8 mouse cellular contexts compared by ENCODE assay signal in the genomic region with DNA sequence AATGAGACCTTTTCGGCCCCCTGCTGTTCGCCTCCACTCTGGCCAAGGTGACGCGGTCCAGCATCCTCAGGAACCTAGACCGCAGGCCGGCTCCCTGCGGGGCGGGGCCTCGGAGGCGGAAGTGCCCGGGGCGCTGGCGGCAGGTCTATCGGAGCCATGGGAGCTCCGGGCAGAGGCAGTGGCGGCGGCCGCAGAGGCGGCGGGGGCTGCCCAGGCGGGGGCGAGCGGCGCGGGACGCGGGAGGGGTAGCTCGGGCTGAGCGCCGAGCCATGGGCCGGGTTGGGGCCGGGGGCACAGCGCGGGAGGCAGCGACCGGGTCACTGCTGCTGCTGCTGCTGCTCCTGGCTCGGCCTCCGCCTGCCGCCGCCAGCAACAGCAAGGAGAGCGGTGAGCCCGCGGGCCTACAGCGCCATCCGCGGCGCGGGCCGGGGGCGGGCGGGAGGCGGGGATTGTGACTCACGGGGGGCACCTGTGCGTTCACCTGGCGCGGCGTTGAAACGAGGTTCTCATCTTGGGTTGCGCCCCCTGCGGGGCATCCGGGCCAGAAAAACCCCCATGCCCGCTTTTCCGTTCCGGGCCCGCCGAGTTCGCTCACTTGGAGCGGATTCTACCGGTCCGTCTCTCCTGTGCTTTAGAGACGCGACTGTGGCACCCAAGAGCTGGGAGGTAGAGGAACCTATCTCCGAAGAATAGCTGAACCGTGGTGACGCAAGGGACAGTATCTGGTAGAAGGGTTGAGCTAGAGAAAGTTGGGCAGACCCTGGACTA. TPM values are rescaled to one million over a fixed set of nuclear protein-coding genes. Genes with fewer than 3 reads are reported as not detected.
A peak's percentile ranks its signal among the peaks of the same experiment; 100 is the strongest.
DNase-seq lines count a peak whose midpoint lies in the region; ATAC-seq and TF ChIP-seq lines count a peak whose summit lies in the region.

A gene (plus strand): TSS at position 119 of the 768 bp plus-strand sequence.

- no peak for TF ChIP-seq CTCF in testis, adult 2 months (IDR thresholded peaks at IDR 0.05; ENCODE audit: control insufficient read depth, insufficient read depth, insufficient replicate concordance, low read depth, low read length)

- peak within 1 kb of the TSS; percentile 60 for H3K4me3 ChIP-seq in embryonic facial prominence, embryonic 14.5 days (ENCODE audit: low read depth, low read length)
- peak within 1 kb of the TSS; percentile 64 for H3K4me3 ChIP-seq in heart, embryonic 15.5 days
- H3K4me3 ChIP-seq in liver, embryonic 16.5 days (ENCODE audit: low read depth, low read length) = peak within 1 kb of the TSS; percentile 72
- peak within 1 kb of the TSS; percentile 55 for H3K4me3 ChIP-seq in neural tube, embryonic 11.5 days (ENCODE audit: low read depth, low read length)
- H3K4me3 ChIP-seq in testis, adult 2 months (ENCODE audit: control insufficient read depth, low read depth, low read length) = peak within 1 kb of the TSS; percentile 86

- peak; percentile 87 to 90 for DNase-seq in B cell, adult 2 months
- DNase-seq in adrenal gland, postnatal 14 days = peak; percentile 86
- DNase-seq in embryonic facial prominence, embryonic 14.5 days (ENCODE audit: low spot score) = peak; percentile 53
- DNase-seq in kidney, postnatal 14 days = peak; percentile 88
- peak; percentile 62 for DNase-seq in neural tube, embryonic 11.5 days (ENCODE audit: low spot score)

- peak; percentile 81 for ATAC-seq in embryonic facial prominence, embryonic 14.5 days (ENCODE audit: low read depth)
- ATAC-seq in heart, embryonic 15.5 days (replicated peaks; ENCODE audit: insufficient number of reproducible peaks, insufficient read depth, low FRiP score, low read depth) = peak; percentile 54; the same call in 1 of the 2 replicates
- ATAC-seq in liver, embryonic 16.5 days (ENCODE audit: low read depth) = peak; percentile 70
- 0 out of 2 replicates have a peak, but pooled peaks have one; percentile 35 for ATAC-seq in neural tube, embryonic 11.5 days (ENCODE audit: insufficient read depth, low FRiP score, low TSS enrichment)

- H3K36me3 ChIP-seq in embryonic facial prominence, embryonic 14.5 days (ENCODE audit: control insufficient read depth, insufficient read depth, low read length) = no peaks in the 10 kb centered on the region
- H3K36me3 ChIP-seq in heart, embryonic 15.5 days = no peaks in the 10 kb centered on the region
- no peaks in the 10 kb centered on the region for H3K36me3 ChIP-seq in liver, embryonic 16.5 days (ENCODE audit: control insufficient read depth, insufficient read depth)
- no peaks in the 10 kb centered on the region for H3K36me3 ChIP-seq in neural tube, embryonic 11.5 days (ENCODE audit: control insufficient read depth, insufficient read depth, low read length)
- no peaks in the 10 kb centered on the region for H3K36me3 ChIP-seq in testis, adult 2 months (ENCODE audit: control insufficient read depth, insufficient read depth, low read length)

- peaks cover 4% of the 10 kb centered on the region; the same call in 1 of the 2 replicates for H3K4me1 ChIP-seq in embryonic facial prominence, embryonic 14.5 days (ENCODE audit: control insufficient read depth, insufficient read depth, low read length)
- peaks cover 14% of the 10 kb centered on the region for H3K4me1 ChIP-seq in heart, embryonic 15.5 days (replicated peaks)
- H3K4me1 ChIP-seq in liver, embryonic 16.5 days (ENCODE audit: control insufficient read depth, low read depth, low read length) = peaks cover 10% of the 10 kb centered on the region
- no peaks in the 10 kb centered on the region for H3K4me1 ChIP-seq in neural tube, embryonic 11.5 days (ENCODE audit: control insufficient read depth, insufficient read depth, low read length)
- peaks cover 4% of the 10 kb centered on the region for H3K4me1 ChIP-seq in testis, adult 2 months (ENCODE audit: control insufficient read depth, insufficient read depth, low read length)

- H3K27me3 ChIP-seq in embryonic facial prominence, embryonic 14.5 days (replicated peaks; ENCODE audit: control insufficient read depth, insufficient read depth, low read length) = peaks cover 68% of the 10 kb centered on the region
- peaks cover 84% of the 10 kb centered on the region for H3K27me3 ChIP-seq in heart, embryonic 15.5 days
- H3K27me3 ChIP-seq in liver, embryonic 16.5 days (ENCODE audit: control insufficient read depth, insufficient read depth, low read depth, low read length) = peaks cover 56% of the 10 kb centered on the region
- peaks cover 38% of the 10 kb centered on the region for H3K27me3 ChIP-seq in neural tube, embryonic 11.5 days (ENCODE audit: control insufficient read depth, insufficient read depth, low read length)
- H3K27me3 ChIP-seq in testis, adult 2 months (ENCODE audit: control insufficient read depth, insufficient read depth, low read length) = no peaks in the 10 kb centered on the region

- peak within 1 kb of the TSS; percentile 97 for H3K4me2 ChIP-seq in embryonic facial prominence, embryonic 14.5 days (ENCODE audit: low read depth, low read length)
- peak within 1 kb of the TSS; percentile 96 for H3K4me2 ChIP-seq in heart, embryonic 15.5 days
- peak within 1 kb of the TSS; percentile 89 for H3K4me2 ChIP-seq in liver, embryonic 16.5 days (ENCODE audit: low read depth, low read length)
- H3K4me2 ChIP-seq in neural tube, embryonic 11.5 days (ENCODE audit: low read depth) = peak within 1 kb of the TSS; percentile 89

- no peak; the same call in none of the 2 replicates for TF ChIP-seq POLR2A in testis, adult 2 months (IDR thresholded peaks at IDR 0.05; ENCODE audit: control insufficient read depth, low read depth, low read length)

- no peaks in the 10 kb centered on the region for H3K9me3 ChIP-seq in embryonic facial prominence, embryonic 14.5 days (ENCODE audit: control insufficient read depth, low read length)
- no peaks in the 10 kb centered on the region for H3K9me3 ChIP-seq in heart, embryonic 15.5 days (replicated peaks)
- H3K9me3 ChIP-seq in liver, embryonic 16.5 days (replicated peaks; ENCODE audit: control insufficient read depth, low read length) = no peaks in the 10 kb centered on the region
- H3K9me3 ChIP-seq in neural tube, embryonic 11.5 days (ENCODE audit: control insufficient read depth, low read length) = no peaks in the 10 kb centered on the region

- WGBS in embryonic facial prominence, embryonic 14.5 days = under 1% methylated on average over 28 of the region's 75 CpGs
- under 1% methylated on average over 74 of the region's 75 CpGs for WGBS in heart, embryonic 15.5 days
- under 1% methylated on average over 75 of the region's 75 CpGs for WGBS in liver, embryonic 16.5 days (ENCODE audit: insufficient replicate concordance)
- WGBS in neural tube, embryonic 11.5 days = under 1% methylated on average over 52 of the region's 75 CpGs

- peak within 1 kb of the TSS; percentile 68 for H3K9ac ChIP-seq in embryonic facial prominence, embryonic 14.5 days (ENCODE audit: low read depth, low read length)
- H3K9ac ChIP-seq in heart, embryonic 15.5 days = peak within 1 kb of the TSS; percentile 58
- H3K9ac ChIP-seq in liver, embryonic 16.5 days (ENCODE audit: low read depth, low read length) = peak within 1 kb of the TSS; percentile 69
- peak within 1 kb of the TSS; percentile 60 for H3K9ac ChIP-seq in neural tube, embryonic 11.5 days (ENCODE audit: low read length)

- H3K27ac ChIP-seq in embryonic facial prominence, embryonic 14.5 days (replicated peaks; ENCODE audit: low read depth, low read length) = no peak within 1 kb of the TSS
- H3K27ac ChIP-seq in heart, embryonic 15.5 days = no peak within 1 kb of the TSS
- no peak within 1 kb of the TSS for H3K27ac ChIP-seq in liver, embryonic 16.5 days (ENCODE audit: low read length)
- H3K27ac ChIP-seq in neural tube, embryonic 11.5 days (ENCODE audit: low read depth, low read length) = no peak within 1 kb of the TSS
- H3K27ac ChIP-seq in testis, adult 2 months (ENCODE audit: control insufficient read depth, insufficient read depth, low read depth, low read length) = peak within 1 kb of the TSS; percentile 84

RNA-seq across cellular contexts. Expression of the gene that starts here (rescaled TPM):
- total RNA-seq in adrenal gland, postnatal 14 days (2021) = 5.0 and 5.8 TPM in 2 replicates
- polyA plus RNA-seq in embryonic facial prominence, embryonic 14.5 days (2014; fragmentation: Nextera tagmentation; extraction: Ambion mirVana) = 2.1 and 3.0 TPM in 2 replicates
- 0.77 and 1.3 TPM in 2 replicates for polyA plus RNA-seq in heart, embryonic 15.5 days (2015; fragmentation: Nextera tagmentation; extraction: Ambion mirVana)
- polyA plus RNA-seq in liver, embryonic 16.5 days (2015; fragmentation: Nextera tagmentation; extraction: Ambion mirVana) = 1.2 and 1.6 TPM in 2 replicates
- polyA plus RNA-seq in neural tube, embryonic 11.5 days (2014; fragmentation: Nextera tagmentation; extraction: Ambion mirVana) = 1.1 and 1.3 TPM in 2 replicates
- polyA plus RNA-seq in testis, adult 2 months (2012; rRNA removed) = 361 and 374 TPM in 2 replicates

Comparison
In these comparisons a context has a peak if more than half of its experiments do, and no peak if none do; other contexts are left out.
1. RNA of the gene that starts here (polyA plus RNA-seq): 361 to 374 TPM in testis, adult 2 months; 2.1 to 3.0 TPM in embryonic facial prominence, embryonic 14.5 days, 1.2 to 1.6 TPM in liver, embryonic 16.5 days, 1.1 to 1.3 TPM in neural tube, embryonic 11.5 days and 0.77 to 1.3 TPM in heart, embryonic 15.5 days; every median in the first group is over 10 times any median in the second.
2. Peak in every context shown above with its lines, with median percentiles within 50 percentile points of each other: DNase-seq, ATAC-seq, H3K4me2 ChIP-seq, H3K4me3 ChIP-seq and H3K9ac ChIP-seq.